Mouse (Mus musculus) ES-Bruce4 (cell line): ENCODE results near the gene Agap1.

ENCODE experiments used
- CTCF ChIP-seq: IDR thresholded peaks from one replicate; pipeline ENCODE4 v1.8.1; 2011; ENCODE audit warnings: low read depth, low read length
- EP300 ChIP-seq: IDR thresholded peaks from 2 replicates; pipeline ENCODE4 v1.6.1; 2011; ENCODE audit warnings: low read depth, low read length; ENCODE audit not compliant: insufficient read depth
- POLR2A ChIP-seq: IDR thresholded peaks from one replicate; pipeline ENCODE4 v1.8.1; 2011; ENCODE audit warnings: low read length; ENCODE audit not compliant: insufficient read depth

DNA sequence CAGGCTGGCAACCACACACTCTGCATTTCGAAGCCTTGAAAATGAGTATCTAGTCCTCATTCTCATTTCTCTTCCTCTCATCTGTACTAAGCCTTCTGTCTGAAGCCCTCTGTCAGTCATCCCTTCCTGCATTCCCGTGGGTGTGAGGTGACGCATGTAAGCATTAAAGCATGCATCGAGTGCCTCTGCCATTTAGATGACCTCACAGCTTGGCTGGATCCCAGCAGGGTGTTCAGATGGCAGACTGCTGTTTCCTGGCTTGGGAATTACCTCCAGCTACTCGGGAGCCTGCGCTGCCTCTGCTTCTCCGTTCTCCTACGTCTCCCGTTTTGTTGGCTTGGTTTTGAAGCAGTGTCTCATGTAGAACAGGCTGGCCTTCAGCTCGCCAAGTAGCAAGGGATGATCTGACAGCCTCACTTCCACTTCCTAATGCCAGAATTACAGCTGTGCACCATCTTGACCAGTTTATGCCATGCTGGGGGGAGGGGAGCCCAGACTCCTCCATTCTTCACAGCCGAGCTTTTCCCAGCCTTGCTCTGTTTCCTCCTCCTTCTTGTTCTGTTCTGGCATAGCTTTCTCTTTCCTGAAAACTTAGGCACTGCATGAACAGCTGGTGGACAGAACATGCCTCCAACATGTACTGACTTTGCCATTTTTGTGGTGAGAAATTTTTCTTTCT lies 202.2 kb downstream of the Agap1 start:
- TF ChIP-seq POLR2A = no peak
- no peak for TF ChIP-seq EP300
- no peak for TF ChIP-seq CTCF
